Mouse (Mus musculus) liver, postnatal 0 days (tissue): ENCODE measurements around the gene Aqp9.
A peak's percentile ranks its signal among the peaks of the same experiment; 100 is the strongest.

Source experiments
- CTCF ChIP-seq: sonication (generic); IDR thresholded peaks from 2 replicates; pipeline ENCODE4 v1.5.1; 2016; ENCODE audit warnings: antibody characterized with exemption, low read depth
- EP300 ChIP-seq: IDR thresholded peaks from 2 replicates; pipeline ENCODE4 v1.6.1; 2016; ENCODE audit warnings: antibody characterized with exemption, low read depth, mild to moderate bottlenecking

GRCm38 (mm10) chr9:71166871-71167465 is 1.5 kb downstream of the Aqp9 start:
- no peak for TF ChIP-seq CTCF
- peak; percentile 79 for TF ChIP-seq EP300
